Mouse (Mus musculus) cerebellum, adult 8-10 months (tissue): ENCODE measurements at regions not wholly inside any gene's neighbourhood (a gene's known extent, or its start where the extent isn't known, plus 50 kb on each side); places are given as distances from the start of the nearest gene placed in this dataset.

Experiments
- DNase-seq: peaks from one replicate; pipeline ENCODE4 v3.0.0; 2022

GRCm38 (mm10) chrX:42431851-42432635, 57.4 kb upstream of the Tex13c2 start:
- no peak for DNase-seq
